Mouse (Mus musculus) CH12F3 (cell line): Measurements from ENCODE around the gene Zfp958.
"Not testable (repeated sequence)": the region's sequence is repeated elsewhere in the genome, so short reads cannot be mapped to it uniquely, and the experiment has no call there.

Experiments used
- in situ Hi-C: fragments of 300-500 bp; cut with MboI; formaldehyde crosslinking; loops from 2 replicates; pipeline ENCODE4 v1.14.3; 2020; ENCODE audit warnings: low sequenced_read_pairs

Zfp958 gene

GRCm38 (mm10) chr8:4612932-4613853 is at the start of gene Zfp958:
TSS of gene Zfp958 (plus strand) at chr8:4613167.
- in situ Hi-C loops = no loop called here

DNA sequence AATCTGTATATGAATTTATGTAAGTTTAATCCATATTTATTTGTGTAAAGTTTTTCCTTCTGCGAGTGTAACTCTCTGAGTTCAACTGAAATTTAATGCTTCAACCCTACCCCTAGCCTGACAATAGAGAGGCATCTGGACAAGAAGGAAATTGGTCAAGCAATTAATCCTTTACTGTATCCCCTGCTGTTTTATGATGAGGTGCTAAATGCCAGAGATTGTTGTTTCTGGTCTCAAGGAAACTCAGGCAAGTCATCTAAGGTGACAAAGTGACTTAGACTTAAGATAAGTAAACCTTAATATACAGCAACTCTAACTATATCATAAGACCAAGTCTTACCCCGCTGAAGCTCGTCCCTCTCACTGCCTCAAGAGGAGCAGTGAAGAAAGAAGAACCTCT is 31.0 kb upstream of the Zfp958 start:
- in situ Hi-C loops = no loop called here

- in situ Hi-C loops = no loop called here
Measured at GRCm38 (mm10) chr8:4582754-4583178, 30.2 kb upstream of the Zfp958 start.

DNA sequence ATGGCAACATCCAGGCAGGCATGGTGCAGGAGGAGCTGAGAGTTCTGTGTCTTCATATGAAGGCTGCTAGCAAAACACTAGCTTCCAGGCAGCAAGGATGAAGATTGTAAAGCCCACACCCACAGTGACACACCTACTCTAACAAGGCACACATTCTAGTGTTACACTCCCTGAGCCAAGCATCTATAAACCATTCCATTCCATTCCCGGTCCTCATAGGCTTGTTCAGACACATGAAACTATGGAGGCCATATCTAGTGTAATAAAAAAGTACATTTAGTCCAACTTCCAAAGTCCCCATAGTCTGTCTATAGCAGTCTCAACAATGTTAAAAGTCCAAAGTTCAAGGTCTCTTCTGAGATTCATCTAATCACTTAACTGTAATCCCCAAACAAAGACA is 28.3 kb upstream of the Zfp958 start:
- in situ Hi-C loops = no loop called here

DNA sequence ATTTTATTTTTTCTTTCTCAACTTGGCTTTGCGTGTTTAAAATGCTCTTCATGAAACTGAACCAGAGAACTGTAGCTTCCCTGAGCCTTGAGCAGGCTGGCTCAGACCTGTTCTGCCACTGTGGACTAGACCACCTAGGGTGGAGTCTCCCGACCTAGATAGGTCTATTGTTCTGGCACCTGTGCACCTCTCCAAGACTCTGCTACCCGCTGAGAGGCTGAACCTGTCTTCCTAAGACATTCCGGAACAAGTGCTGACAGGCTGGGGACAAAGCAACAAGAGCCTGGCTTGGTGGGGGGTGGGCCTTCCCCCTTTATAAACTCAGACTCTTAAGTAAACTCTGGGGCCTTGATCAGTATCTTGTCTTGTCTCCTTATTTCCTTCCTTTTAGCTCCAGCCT is 26.6 kb upstream of the Zfp958 start:
- in situ Hi-C loops = no loop called here

- in situ Hi-C loops = no loop called here
Measured at GRCm38 (mm10) chr8:4588165-4589000, 24.6 kb upstream of the Zfp958 start.

- in situ Hi-C loops = no loop called here
Measured at GRCm38 (mm10) chr8:4608896-4609295, 4.1 kb upstream of the Zfp958 start.

GRCm38 (mm10) chr8:4611626-4612175 is 1.3 kb upstream of the Zfp958 start:
- in situ Hi-C loops = not testable (repeated sequence)

- in situ Hi-C loops = no loop called here
Measured at GRCm38 (mm10) chr8:4627349-4627748, 14.4 kb downstream of the Zfp958 start.

GRCm38 (mm10) chr8:4637071-4637470 is 24.1 kb downstream of the Zfp958 start:
- in situ Hi-C loops = no loop called here

- in situ Hi-C loops = not testable (repeated sequence)
Measured at GRCm38 (mm10) chr8:4642974-4643373, 30.0 kb downstream of the Zfp958 start.

DNA sequence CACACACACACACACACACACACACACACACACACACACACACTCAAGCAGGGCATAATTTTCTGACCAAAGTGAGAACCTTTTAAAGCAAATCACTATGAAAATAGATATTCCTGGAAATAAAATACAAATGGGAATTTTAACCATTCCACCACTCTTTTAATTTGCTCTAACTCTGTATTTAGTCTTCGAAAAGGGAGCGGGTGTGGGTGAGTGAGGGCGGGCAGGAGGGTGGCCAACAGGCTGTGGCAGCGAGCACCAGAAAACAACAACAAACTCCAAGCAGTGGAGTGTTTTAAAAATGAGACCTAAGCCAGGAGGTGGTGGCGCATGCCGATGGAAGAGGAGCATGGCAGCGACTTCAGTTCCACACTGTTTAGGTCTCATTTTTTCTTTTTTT is 43.6 kb downstream of the Zfp958 start:
- in situ Hi-C loops = no loop called here

- in situ Hi-C loops = no loop called here
Measured at GRCm38 (mm10) chr8:4675191-4676003, 62.4 kb downstream of the Zfp958 start.

- in situ Hi-C loops = no loop called here
Measured at GRCm38 (mm10) chr8:4676586-4676985, 63.6 kb downstream of the Zfp958 start.

GRCm38 (mm10) chr8:4677265-4678217 is 64.6 kb downstream of the Zfp958 start:
- in situ Hi-C loops = no loop called here

DNA sequence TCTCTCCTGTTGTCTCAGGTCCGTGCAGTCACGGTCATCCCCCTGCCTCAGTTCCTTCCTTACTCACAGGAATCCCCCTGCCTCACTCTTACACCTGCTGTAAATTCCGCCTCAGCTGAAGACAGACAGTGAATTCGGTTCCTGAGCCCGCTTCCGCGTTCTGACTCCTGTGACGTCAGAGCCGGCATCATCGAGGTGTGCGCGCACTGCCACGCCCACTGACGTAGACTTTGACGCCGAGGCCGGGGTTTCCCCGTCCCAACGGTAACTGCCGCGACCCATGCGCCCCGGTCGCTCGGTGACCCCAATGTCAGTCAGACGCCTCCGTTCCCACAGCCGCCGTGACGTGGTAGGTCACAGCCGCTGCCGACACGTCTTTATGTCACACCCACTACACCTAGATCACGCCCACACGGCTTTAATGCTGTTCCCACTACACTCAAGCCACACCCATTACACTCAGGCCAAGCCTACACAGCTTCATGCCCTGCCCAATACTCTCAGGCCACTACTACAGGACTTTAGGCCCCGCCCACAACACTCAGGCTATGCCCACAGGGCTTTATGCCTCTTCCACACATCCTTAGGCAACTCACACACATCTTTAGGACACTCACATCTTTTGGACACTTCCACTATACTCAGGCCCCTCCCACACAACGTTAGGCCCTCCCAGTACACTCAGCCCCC is 65.4 kb downstream of the Zfp958 start:
- in situ Hi-C loops = no loop called here

DNA sequence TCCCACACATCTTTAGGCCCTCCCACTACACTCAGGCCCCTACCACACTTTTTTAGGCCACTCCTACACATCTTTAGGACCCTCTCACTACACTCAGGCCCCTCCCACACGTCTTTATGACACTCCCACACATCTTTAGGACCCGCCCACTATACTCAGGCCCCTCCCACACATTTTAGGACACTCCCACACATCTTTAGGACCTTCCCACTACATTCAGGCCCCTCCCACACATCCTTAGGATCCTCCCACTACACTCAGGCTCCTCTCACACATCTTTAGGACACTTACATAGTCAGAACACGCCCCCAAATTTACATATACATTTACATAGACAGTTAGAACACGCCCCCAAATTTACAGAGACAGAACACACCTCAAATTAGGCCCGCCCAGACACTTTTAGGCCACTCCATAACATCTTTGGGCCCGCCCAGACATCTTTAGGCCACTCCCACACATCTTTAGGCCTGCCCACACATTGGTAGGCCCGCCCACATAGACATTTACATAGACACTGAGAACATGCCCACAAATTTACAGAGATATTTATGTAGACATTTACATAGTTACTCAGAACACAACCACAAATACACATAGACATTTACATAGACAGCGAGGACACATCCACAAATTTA is 66.1 kb downstream of the Zfp958 start:
- in situ Hi-C loops = no loop called here

DNA sequence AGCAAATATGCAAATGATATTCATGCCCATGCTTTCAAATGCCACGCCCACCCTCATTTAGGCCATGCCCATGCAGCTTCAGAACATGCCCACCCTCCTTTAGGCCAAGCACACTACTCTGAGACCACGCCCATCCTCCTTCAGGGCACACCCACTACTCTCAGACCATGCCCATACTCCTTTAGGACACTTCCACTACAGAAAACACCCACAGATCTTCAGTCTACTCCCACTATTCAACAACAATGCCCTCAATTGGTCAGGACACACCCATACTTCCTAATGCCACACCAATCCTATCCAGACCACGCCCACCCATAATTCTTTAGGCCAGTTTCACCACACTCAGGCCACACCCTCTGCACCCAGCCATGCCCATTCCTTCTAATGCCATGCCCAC is 66.8 kb downstream of the Zfp958 start:
- in situ Hi-C loops = no loop called here
